In the genomic region with DNA sequence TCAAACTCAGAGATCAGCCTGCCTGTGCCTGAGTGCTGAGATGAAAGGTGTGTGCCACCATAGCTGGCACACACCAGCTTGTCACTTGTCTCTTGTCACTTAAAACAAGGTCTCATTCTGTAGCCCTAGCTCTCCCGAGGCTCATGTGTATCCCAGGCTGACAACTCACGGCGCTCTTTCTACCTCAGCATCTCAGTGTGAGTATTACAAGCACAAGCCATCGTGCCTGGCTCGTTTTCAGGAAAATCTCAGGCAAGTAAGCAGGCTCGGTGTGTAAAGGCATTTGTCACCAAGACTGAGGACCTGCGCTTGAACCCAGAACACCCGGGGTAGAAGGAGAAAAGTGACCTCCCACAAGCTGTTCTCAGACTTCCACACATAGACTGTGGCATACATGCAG, we compare ENCODE assay signal across 34 mouse cellular contexts.
"Had no signal": no experiment of that assay in that cellular context is flagged by ENCODE, and none has a peak within 500 bp of the region (broad histone marks: within the 10 kb centered on the region; RNA-seq: fewer than 3 reads in every experiment).

No protein-coding gene starts in this region.

- DNase-seq: heart, postnatal 10 days; heart, postnatal 14 days; heart, postnatal 36 days; heart, postnatal 4 days; kidney, adult 11 months; kidney, adult 18-20 months; kidney, adult 2 months; kidney, adult 8-10 months; kidney, adult 9 months; kidney, postnatal 10 days; kidney, postnatal 14 days; kidney, postnatal 25 days; kidney, postnatal 36 days; kidney, postnatal 4 days; layer of hippocampus, adult 9-11 months; layer of hippocampus, postnatal 36 days had no signal

- H3K9ac ChIP-seq: heart, embryonic 12.5 days; heart, embryonic 13.5 days; heart, embryonic 15.5 days; hindbrain, embryonic 12.5 days; hindbrain, embryonic 13.5 days; hindbrain, embryonic 14.5 days; hindbrain, embryonic 15.5 days; intestine, embryonic 15.5 days; kidney, embryonic 15.5 days had no signal

- H3K4me1 ChIP-seq: hindbrain, embryonic 10.5 days; hindbrain, embryonic 12.5 days; hindbrain, embryonic 13.5 days; hindbrain, embryonic 15.5 days; intestine, embryonic 15.5 days; kidney, embryonic 15.5 days had no signal

- H3K4me2 ChIP-seq: heart, embryonic 11.5 days; heart, embryonic 12.5 days; heart, embryonic 13.5 days; heart, embryonic 15.5 days; hindbrain, embryonic 12.5 days; hindbrain, embryonic 13.5 days; hindbrain, embryonic 14.5 days; hindbrain, embryonic 15.5 days; intestine, embryonic 15.5 days; kidney, embryonic 15.5 days had no signal

- H3K36me3 ChIP-seq: hindbrain, embryonic 12.5 days; hindbrain, embryonic 13.5 days; hindbrain, embryonic 15.5 days; intestine, embryonic 15.5 days had no signal

- ATAC-seq: hindbrain, embryonic 16.5 days; hindbrain, postnatal 0 days; inflammation-experienced regulatory T-cells, adult 6 months; intestine, embryonic 15.5 days; intestine, embryonic 16.5 days had no signal

- H3K27me3 ChIP-seq: heart, embryonic 12.5 days; heart, embryonic 13.5 days; heart, embryonic 15.5 days; hindbrain, embryonic 12.5 days; hindbrain, embryonic 13.5 days; hindbrain, embryonic 15.5 days; intestine, embryonic 15.5 days; kidney, embryonic 15.5 days had no signal

- H3K27ac ChIP-seq: heart, embryonic 13.5 days; heart, embryonic 15.5 days; hindbrain, embryonic 10.5 days; hindbrain, embryonic 12.5 days; hindbrain, embryonic 13.5 days; hindbrain, embryonic 14.5 days; hindbrain, embryonic 15.5 days; hindbrain, postnatal 0 days; intestine, embryonic 15.5 days; kidney, embryonic 15.5 days; kidney, postnatal 0 days; layer of hippocampus, adult 2 months; left cerebral cortex, adult 2 months had no signal

- H3K9me3 ChIP-seq: heart, embryonic 12.5 days; heart, embryonic 13.5 days; heart, embryonic 15.5 days; hindbrain, embryonic 10.5 days; hindbrain, embryonic 12.5 days; hindbrain, embryonic 13.5 days; hindbrain, embryonic 15.5 days; intestine, embryonic 15.5 days; kidney, embryonic 15.5 days had no signal

- H3K4me3 ChIP-seq: heart, embryonic 12.5 days; heart, embryonic 13.5 days; heart, embryonic 15.5 days; hindbrain, embryonic 10.5 days; hindbrain, embryonic 12.5 days; hindbrain, embryonic 13.5 days; hindbrain, embryonic 15.5 days; intestine, embryonic 15.5 days; kidney, embryonic 15.5 days; layer of hippocampus, adult 2 months; left cerebral cortex, adult 2 months had no signal
